Mouse (Mus musculus) ES-Bruce4 (cell line): Measurements from ENCODE around the gene Ephb4.

Source experiments
- CTCF ChIP-seq: IDR thresholded peaks from one replicate; pipeline ENCODE4 v1.8.1; 2011; ENCODE audit warnings: low read depth, low read length
- EP300 ChIP-seq: IDR thresholded peaks from 2 replicates; pipeline ENCODE4 v1.6.1; 2011; ENCODE audit warnings: low read depth, low read length; ENCODE audit not compliant: insufficient read depth
- POLR2A ChIP-seq: IDR thresholded peaks from one replicate; pipeline ENCODE4 v1.8.1; 2011; ENCODE audit warnings: low read length; ENCODE audit not compliant: insufficient read depth

GRCm38 (mm10) chr5:137314193-137315083, 35.5 kb upstream of the Ephb4 start, which contains the start of gene Trip6:
- no peak for TF ChIP-seq CTCF
- no peak for TF ChIP-seq POLR2A
- TF ChIP-seq EP300 = peak; percentile 35; the same call in 1 of the 2 replicates
